Mouse (Mus musculus): Measurements from ENCODE around the gene Tppp2. TPM values are rescaled to one million over a fixed set of nuclear protein-coding genes. Genes with fewer than 3 reads are reported as not detected.
A peak's percentile ranks its signal among the peaks of the same experiment; 100 is the strongest.

The Tppp2 gene
- polyA plus RNA-seq, 1 experiment from 2014 or later = not detected

GRCm38 (mm10) chr14:51929968-51930367 is 11.7 kb downstream of the Tppp2 start:
- H3K4me2 ChIP-seq = no peak overlapping the region
- H3K27me3 ChIP-seq = no peaks in the 10 kb centered on the region
- no peaks in the 10 kb centered on the region for H3K36me3 ChIP-seq
- 71% methylated on average over 9 of the region's 9 CpGs for WGBS
- H3K9me3 ChIP-seq (replicated peaks) = no peaks in the 10 kb centered on the region
- no peak overlapping the region for H3K9ac ChIP-seq
- ATAC-seq (replicated peaks; ENCODE audit: low FRiP score) = no peak
- peaks cover 4% of the 10 kb centered on the region for H3K4me1 ChIP-seq
- H3K4me3 ChIP-seq (replicated peaks) = no peak overlapping the region
- 0 out of 2 replicates have a peak overlapping the region, but pooled peaks have one; percentile 18 for H3K27ac ChIP-seq

- peak; percentile 85 for ATAC-seq (replicated peaks; ENCODE audit: low FRiP score)
- 32% methylated on average over 5 of the region's 5 CpGs for WGBS
- H3K9me3 ChIP-seq (replicated peaks) = no peaks in the 10 kb centered on the region
- no peak overlapping the region for H3K9ac ChIP-seq
- no peak overlapping the region for H3K4me2 ChIP-seq
- H3K4me1 ChIP-seq = peaks cover 4% of the 10 kb centered on the region
- H3K27ac ChIP-seq = no peak overlapping the region
- no peaks in the 10 kb centered on the region for H3K27me3 ChIP-seq
- H3K36me3 ChIP-seq = no peaks in the 10 kb centered on the region
- H3K4me3 ChIP-seq (replicated peaks) = no peak overlapping the region
These were observed 12.6 kb downstream of the Tppp2 start for GRCm38 (mm10) chr14:51930824-51931223.

- no peak overlapping the region for H3K4me3 ChIP-seq (replicated peaks)
- H3K27ac ChIP-seq = no peak overlapping the region
- 0 out of 2 replicates have a peak, but pooled peaks cover 3% of the 10 kb centered on the region for H3K9me3 ChIP-seq (replicated peaks)
- H3K4me1 ChIP-seq = peaks cover 4% of the 10 kb centered on the region
- no peaks in the 10 kb centered on the region for H3K36me3 ChIP-seq
- ATAC-seq (replicated peaks; ENCODE audit: low FRiP score) = no peak; the same call in 1 of the 2 replicates
- 42% methylated on average over 10 of the region's 10 CpGs for WGBS
- no peak overlapping the region for H3K9ac ChIP-seq
- no peaks in the 10 kb centered on the region for H3K27me3 ChIP-seq
- H3K4me2 ChIP-seq = no peak overlapping the region
These were observed 14.1 kb downstream of the Tppp2 start for GRCm38 (mm10) chr14:51932092-51933020.

DNA sequence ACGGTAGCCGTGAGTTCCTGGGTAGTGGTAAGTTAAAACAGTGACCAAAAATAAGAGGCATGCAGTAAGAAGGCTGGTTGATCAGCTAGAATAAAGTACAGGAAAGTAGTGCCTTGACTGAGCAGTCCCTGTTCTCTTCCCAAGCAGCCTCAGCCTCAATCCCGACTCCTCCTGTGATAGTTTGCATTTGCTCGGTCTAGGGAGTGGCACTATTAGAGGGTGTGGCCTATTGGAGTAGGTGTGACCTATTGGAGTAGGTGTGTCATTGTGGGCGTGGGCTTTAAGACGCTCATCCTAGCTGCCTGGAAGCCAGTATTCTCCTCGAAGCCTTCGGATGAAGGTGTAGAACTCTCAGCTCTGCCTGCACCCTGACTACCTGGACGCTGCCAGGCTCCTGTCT is 20.8 kb downstream of the Tppp2 start:
- no peaks in the 10 kb centered on the region for H3K27me3 ChIP-seq
- H3K4me3 ChIP-seq (replicated peaks) = no peak overlapping the region
- no peak for ATAC-seq (replicated peaks; ENCODE audit: low FRiP score)
- H3K9me3 ChIP-seq (replicated peaks) = 0 out of 2 replicates have a peak, but pooled peaks cover 3% of the 10 kb centered on the region
- H3K27ac ChIP-seq = no peak overlapping the region
- 91% methylated on average over 9 of the region's 9 CpGs for WGBS
- H3K4me1 ChIP-seq = peaks cover 16% of the 10 kb centered on the region
- H3K36me3 ChIP-seq = no peaks in the 10 kb centered on the region
- no peak overlapping the region for H3K9ac ChIP-seq
- no peak overlapping the region for H3K4me2 ChIP-seq

- Histone ChIP-seq H3K27me3 (no peaks in the 10 kb centered on the region), H3K27ac (peak overlapping the region; percentile 28; the same call in 1 of the 2 replicates), H3K4me3 (replicated peaks) (no peak overlapping the region), H3K36me3 (no peaks in the 10 kb centered on the region), H3K9ac (no peak overlapping the region), H3K9me3 (replicated peaks) (0 out of 2 replicates have a peak, but pooled peaks cover 3% of the 10 kb centered on the region), H3K4me2 (peak overlapping the region; percentile 14), H3K4me1 (peaks cover 16% of the 10 kb centered on the region)
- ATAC-seq (replicated peaks; ENCODE audit: low FRiP score) = peak; percentile 85
- 26% methylated on average over 8 of the region's 8 CpGs for WGBS
These were observed 22.8 kb downstream of the Tppp2 start for GRCm38 (mm10) chr14:51940944-51941560.

- H3K27me3 ChIP-seq = no peaks in the 10 kb centered on the region
- 55% methylated on average over 9 of the region's 9 CpGs for WGBS
- H3K4me1 ChIP-seq = peaks cover 16% of the 10 kb centered on the region
- H3K9ac ChIP-seq = no peak overlapping the region
- H3K9me3 ChIP-seq (replicated peaks) = no peaks in the 10 kb centered on the region
- H3K4me2 ChIP-seq = peak overlapping the region; percentile 14; the same call in 1 of the 2 replicates
- ATAC-seq (replicated peaks; ENCODE audit: low FRiP score) = no peak
- no peaks in the 10 kb centered on the region for H3K36me3 ChIP-seq
- peak overlapping the region; percentile 28; the same call in 1 of the 2 replicates for H3K27ac ChIP-seq
- no peak overlapping the region for H3K4me3 ChIP-seq (replicated peaks)
These were observed 23.4 kb downstream of the Tppp2 start for GRCm38 (mm10) chr14:51941577-51941976.

- ATAC-seq (replicated peaks; ENCODE audit: low FRiP score) = no peak
- H3K9ac ChIP-seq = no peak overlapping the region
- H3K4me2 ChIP-seq = no peak overlapping the region
- H3K27ac ChIP-seq = no peak overlapping the region
- no peaks in the 10 kb centered on the region for H3K36me3 ChIP-seq
- H3K4me1 ChIP-seq = peaks cover 16% of the 10 kb centered on the region
- H3K9me3 ChIP-seq (replicated peaks) = no peaks in the 10 kb centered on the region
- 45% methylated on average over 7 of the region's 7 CpGs for WGBS
- no peaks in the 10 kb centered on the region for H3K27me3 ChIP-seq
- no peak overlapping the region for H3K4me3 ChIP-seq (replicated peaks)
These were observed 24.0 kb downstream of the Tppp2 start for GRCm38 (mm10) chr14:51942236-51942635.

DNA sequence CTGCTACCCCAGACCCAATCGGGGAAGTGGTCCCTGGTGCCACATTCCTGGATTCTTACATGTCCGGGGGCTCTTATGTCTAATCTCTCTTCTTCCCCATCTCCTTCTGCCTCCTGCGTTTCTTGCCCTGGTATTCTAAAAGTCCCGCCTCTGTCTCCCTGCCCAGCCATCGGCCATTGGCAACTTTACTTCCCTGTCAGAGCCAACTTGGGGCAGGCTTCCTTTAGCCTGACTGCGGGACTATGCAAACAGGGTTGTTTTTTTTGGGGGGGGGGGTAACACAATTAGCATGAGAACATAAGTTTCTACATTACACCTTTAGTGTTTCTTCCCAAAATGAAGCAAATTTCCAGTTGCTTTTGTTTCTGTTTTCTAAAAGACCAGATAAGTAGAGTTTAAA is 25.1 kb downstream of the Tppp2 start:
- Histone ChIP-seq H3K4me2 (no peak overlapping the region), H3K36me3 (no peaks in the 10 kb centered on the region), H3K4me3 (replicated peaks) (no peak overlapping the region), H3K27me3 (no peaks in the 10 kb centered on the region), H3K4me1 (peaks cover 16% of the 10 kb centered on the region), H3K9me3 (replicated peaks) (no peaks in the 10 kb centered on the region), H3K9ac (no peak overlapping the region), H3K27ac (no peak overlapping the region)
- WGBS = 83% methylated on average over 6 of the region's 6 CpGs
- ATAC-seq (replicated peaks; ENCODE audit: low FRiP score) = no peak

- no peaks in the 10 kb centered on the region for H3K27me3 ChIP-seq
- no peak overlapping the region for H3K9ac ChIP-seq
- ATAC-seq (replicated peaks; ENCODE audit: low FRiP score) = no peak
- no peaks in the 10 kb centered on the region for H3K4me1 ChIP-seq
- 88% methylated on average over 2 of the region's 2 CpGs for WGBS
- H3K9me3 ChIP-seq (replicated peaks) = no peaks in the 10 kb centered on the region
- H3K36me3 ChIP-seq = no peaks in the 10 kb centered on the region
- H3K4me2 ChIP-seq = no peak overlapping the region
- no peak overlapping the region for H3K27ac ChIP-seq
- H3K4me3 ChIP-seq (replicated peaks) = no peak overlapping the region
These were observed 42.1 kb downstream of the Tppp2 start for GRCm38 (mm10) chr14:51960316-51960715.

GRCm38 (mm10) chr14:51967400-51967799 is 49.2 kb downstream of the Tppp2 start:
- Histone ChIP-seq H3K27ac (no peak overlapping the region), H3K9ac (no peak overlapping the region), H3K9me3 (replicated peaks) (no peaks in the 10 kb centered on the region), H3K4me1 (no peaks in the 10 kb centered on the region), H3K4me2 (no peak overlapping the region), H3K27me3 (no peaks in the 10 kb centered on the region), H3K36me3 (no peaks in the 10 kb centered on the region), H3K4me3 (replicated peaks) (no peak overlapping the region)
- WGBS = 87% methylated on average over 3 of the region's 3 CpGs
- no peak for ATAC-seq (replicated peaks; ENCODE audit: low FRiP score)
